Mouse (Mus musculus): ENCODE measurements around the gene Lfng. TPM values are rescaled to one million over a fixed set of nuclear protein-coding genes. Genes with fewer than 3 reads are reported as not detected.

Lfng gene
- total and polyA plus RNA-seq, 2 experiments, result 5.5 to 9.5 TPM

DNA sequence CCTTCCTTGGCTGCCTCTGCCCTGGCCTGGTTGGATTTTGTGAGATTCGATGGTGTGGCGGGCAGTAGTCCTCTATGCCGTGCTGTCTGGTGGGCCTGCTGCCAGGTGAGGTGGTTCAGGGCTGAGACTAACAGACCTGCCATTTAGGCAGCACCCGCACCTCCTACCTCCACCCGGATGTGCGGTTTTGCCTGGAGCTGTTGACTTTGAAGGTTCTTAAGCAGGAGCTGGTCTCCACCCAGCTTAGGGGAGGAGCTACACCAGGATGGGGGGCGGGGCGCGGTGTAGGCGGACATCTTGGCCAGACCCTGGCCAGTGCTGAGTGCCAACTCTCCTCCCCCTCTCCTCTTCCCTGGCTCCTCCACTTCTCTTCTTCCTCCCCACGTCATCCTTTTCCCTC lies 39.8 kb upstream of the Lfng start:
- 56% methylated on average over 11 of the region's 11 CpGs for WGBS
- Histone ChIP-seq H3K27me3 (ENCODE audit: control insufficient read depth, insufficient read depth, low read length) (no peaks in the 10 kb centered on the region), H3K4me1 (ENCODE audit: control insufficient read depth, insufficient read depth, low read length) (no peaks in the 10 kb centered on the region), H3K79me2 (ENCODE audit: control insufficient read depth, insufficient read depth, low read length) (no peaks in the 10 kb centered on the region), H3K27ac (replicated peaks; ENCODE audit: insufficient read depth, low read depth, low read length) (no peak overlapping the region), H3K9ac (ENCODE audit: low read depth, low read length) (no peak overlapping the region), H3K4me3 (ENCODE audit: insufficient read depth, low read depth, low read length) (no peak overlapping the region), H3K36me3 (ENCODE audit: control insufficient read depth, insufficient read depth, low read length) (no peaks in the 10 kb centered on the region)
- TF ChIP-seq CTCF (IDR thresholded peaks at IDR 0.05; ENCODE audit: low read depth, low read length) (no peak), POLR2A (IDR thresholded peaks at IDR 0.05; ENCODE audit: extremely low read depth, insufficient read depth, low read length) (no peak)
- DNase-seq (ENCODE audit: extremely low read depth, low read depth, low spot score), result peak; percentile 3

- TF ChIP-seq CTCF (IDR thresholded peaks at IDR 0.05; ENCODE audit: low read depth, low read length) (no peak), POLR2A (IDR thresholded peaks at IDR 0.05; ENCODE audit: extremely low read depth, insufficient read depth, low read length) (no peak)
- no peaks in the 10 kb centered on the region for H3K36me3 ChIP-seq (ENCODE audit: control insufficient read depth, insufficient read depth, low read length)
- no peak overlapping the region for H3K27ac ChIP-seq (replicated peaks; ENCODE audit: insufficient read depth, low read depth, low read length)
- no peak overlapping the region for H3K4me3 ChIP-seq (ENCODE audit: insufficient read depth, low read depth, low read length)
- H3K4me1 ChIP-seq (ENCODE audit: control insufficient read depth, insufficient read depth, low read length), result no peaks in the 10 kb centered on the region
- no peaks in the 10 kb centered on the region for H3K27me3 ChIP-seq (ENCODE audit: control insufficient read depth, insufficient read depth, low read length)
- 90% methylated on average over 5 of the region's 5 CpGs for WGBS
- H3K9ac ChIP-seq (ENCODE audit: low read depth, low read length), result no peak overlapping the region
- no peaks in the 10 kb centered on the region for H3K79me2 ChIP-seq (ENCODE audit: control insufficient read depth, insufficient read depth, low read length)
- no peak for DNase-seq (ENCODE audit: extremely low read depth, low read depth, low spot score)
Observed at GRCm38 (mm10) chr5:140567751-140568150, 39.4 kb upstream of the Lfng start.

DNA sequence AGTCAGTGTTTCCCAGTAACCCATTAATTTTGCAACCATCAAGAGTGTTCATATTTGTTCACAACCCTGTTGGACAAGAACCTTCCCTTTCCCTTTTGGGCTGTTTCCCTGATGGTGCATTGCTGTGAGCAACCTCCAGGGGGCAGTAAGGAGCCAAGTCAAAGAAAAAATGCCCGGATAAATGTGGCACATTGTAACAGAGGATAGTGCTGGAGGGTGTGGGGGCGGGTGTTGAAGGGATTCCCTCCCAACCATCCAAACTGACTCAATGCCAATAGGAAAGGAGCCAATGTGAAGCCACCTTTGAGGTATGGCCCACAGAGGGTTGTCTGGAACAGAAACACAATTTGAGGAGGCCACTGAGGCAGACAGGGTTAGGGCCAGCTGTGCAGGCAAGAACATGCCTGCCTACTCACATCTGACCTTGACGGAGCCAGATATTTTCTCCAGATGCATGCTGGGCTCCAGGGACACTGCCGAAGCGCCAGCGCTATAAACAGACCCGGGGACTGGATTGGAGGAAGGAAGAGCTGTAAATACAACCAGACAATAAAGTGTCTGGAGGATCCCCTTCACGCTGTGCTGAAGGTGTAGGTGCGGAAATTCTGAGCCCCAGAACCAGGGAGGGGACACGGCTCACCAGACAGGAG lies 38.7 kb upstream of the Lfng start:
- Histone ChIP-seq H3K27ac (replicated peaks; ENCODE audit: insufficient read depth, low read depth, low read length) (no peak overlapping the region), H3K27me3 (ENCODE audit: control insufficient read depth, insufficient read depth, low read length) (no peaks in the 10 kb centered on the region), H3K79me2 (ENCODE audit: control insufficient read depth, insufficient read depth, low read length) (no peaks in the 10 kb centered on the region), H3K4me1 (ENCODE audit: control insufficient read depth, insufficient read depth, low read length) (no peaks in the 10 kb centered on the region), H3K36me3 (ENCODE audit: control insufficient read depth, insufficient read depth, low read length) (no peaks in the 10 kb centered on the region), H3K9ac (ENCODE audit: low read depth, low read length) (no peak overlapping the region), H3K4me3 (ENCODE audit: insufficient read depth, low read depth, low read length) (no peak overlapping the region)
- DNase-seq (ENCODE audit: extremely low read depth, low read depth, low spot score), result peak; percentile 12
- 49% methylated on average over 10 of the region's 10 CpGs for WGBS
- TF ChIP-seq CTCF (IDR thresholded peaks at IDR 0.05; ENCODE audit: low read depth, low read length) (peak; percentile 72), POLR2A (IDR thresholded peaks at IDR 0.05; ENCODE audit: extremely low read depth, insufficient read depth, low read length) (no peak)

DNA sequence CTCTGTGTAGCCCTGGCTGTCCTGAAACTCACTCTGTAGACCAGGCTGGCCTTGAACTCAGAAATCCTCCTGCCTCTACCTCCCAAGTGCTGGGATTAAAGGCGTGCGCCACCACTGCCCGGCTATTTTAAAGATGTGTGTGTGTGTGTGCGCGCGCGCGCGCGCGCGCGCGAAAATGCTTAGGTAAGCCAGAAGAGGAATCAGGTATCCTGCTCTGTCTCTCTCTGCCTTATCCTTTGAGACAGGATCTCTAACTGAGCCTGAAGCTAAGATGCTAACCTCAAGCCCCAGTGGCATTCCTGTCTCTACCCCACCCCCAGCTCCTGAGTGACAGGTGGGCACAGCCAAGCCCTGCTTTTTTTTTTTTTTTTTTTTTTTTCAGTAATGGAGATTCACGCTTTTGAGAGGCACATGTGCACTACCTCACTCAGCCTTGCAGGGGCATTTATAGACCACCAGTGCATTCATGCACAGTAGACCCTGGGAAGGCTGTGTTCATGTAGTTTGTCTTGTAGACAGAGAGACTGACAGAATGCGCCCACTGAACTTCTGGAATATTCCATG lies 38.0 kb upstream of the Lfng start:
- TF ChIP-seq CTCF (IDR thresholded peaks at IDR 0.05; ENCODE audit: low read depth, low read length), result no peak
- no peak for TF ChIP-seq POLR2A (IDR thresholded peaks at IDR 0.05; ENCODE audit: extremely low read depth, insufficient read depth, low read length)
- Histone ChIP-seq H3K9ac (ENCODE audit: low read depth, low read length) (no peak overlapping the region), H3K4me3 (ENCODE audit: insufficient read depth, low read depth, low read length) (no peak overlapping the region), H3K36me3 (ENCODE audit: control insufficient read depth, insufficient read depth, low read length) (no peaks in the 10 kb centered on the region), H3K79me2 (ENCODE audit: control insufficient read depth, insufficient read depth, low read length) (no peaks in the 10 kb centered on the region), H3K4me1 (ENCODE audit: control insufficient read depth, insufficient read depth, low read length) (no peaks in the 10 kb centered on the region), H3K27me3 (ENCODE audit: control insufficient read depth, insufficient read depth, low read length) (no peaks in the 10 kb centered on the region), H3K27ac (replicated peaks; ENCODE audit: insufficient read depth, low read depth, low read length) (no peak overlapping the region)
- DNase-seq (ENCODE audit: extremely low read depth, low read depth, low spot score), result no peak
- WGBS, result 87% methylated on average over 16 of the region's 16 CpGs

DNA sequence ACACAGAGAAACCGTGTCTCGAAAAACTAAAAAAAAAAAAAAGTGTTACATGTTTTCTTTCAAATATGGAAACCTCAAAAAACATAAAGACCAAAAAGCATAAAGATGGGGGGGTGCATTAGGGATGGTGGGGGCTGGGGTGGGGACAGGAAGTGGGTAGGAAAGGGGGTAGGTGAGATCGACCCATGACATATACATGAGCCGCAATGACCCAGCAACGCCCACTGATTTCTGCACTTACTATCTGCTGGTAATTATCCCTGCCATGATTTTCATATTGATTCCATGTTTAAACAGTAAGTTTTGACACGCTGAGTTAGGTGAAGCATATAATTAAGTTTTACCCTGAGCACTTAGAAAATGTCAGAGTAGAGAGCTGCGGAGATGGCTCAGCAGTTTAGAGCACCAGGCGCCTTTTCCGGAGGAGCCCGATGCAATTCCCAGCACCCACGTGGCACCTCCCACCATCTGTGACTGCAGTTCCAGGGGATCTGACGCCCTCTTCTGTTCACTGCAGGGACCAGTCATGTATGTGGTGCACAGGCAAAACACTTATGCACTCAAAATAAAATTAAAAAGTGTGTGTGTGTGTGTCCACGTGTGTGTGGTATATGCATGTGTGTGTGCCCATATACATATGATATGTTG lies 36.8 kb upstream of the Lfng start:
- Histone ChIP-seq H3K4me3 (ENCODE audit: insufficient read depth, low read depth, low read length) (no peak overlapping the region), H3K4me1 (ENCODE audit: control insufficient read depth, insufficient read depth, low read length) (no peaks in the 10 kb centered on the region), H3K79me2 (ENCODE audit: control insufficient read depth, insufficient read depth, low read length) (no peaks in the 10 kb centered on the region), H3K27me3 (ENCODE audit: control insufficient read depth, insufficient read depth, low read length) (no peaks in the 10 kb centered on the region), H3K9ac (ENCODE audit: low read depth, low read length) (no peak overlapping the region), H3K27ac (replicated peaks; ENCODE audit: insufficient read depth, low read depth, low read length) (no peak overlapping the region), H3K36me3 (ENCODE audit: control insufficient read depth, insufficient read depth, low read length) (no peaks in the 10 kb centered on the region)
- TF ChIP-seq CTCF (IDR thresholded peaks at IDR 0.05; ENCODE audit: low read depth, low read length) (no peak), POLR2A (IDR thresholded peaks at IDR 0.05; ENCODE audit: extremely low read depth, insufficient read depth, low read length) (no peak)
- WGBS, result 91% methylated on average over 13 of the region's 13 CpGs
- DNase-seq (ENCODE audit: extremely low read depth, low read depth, low spot score), result no peak

DNA sequence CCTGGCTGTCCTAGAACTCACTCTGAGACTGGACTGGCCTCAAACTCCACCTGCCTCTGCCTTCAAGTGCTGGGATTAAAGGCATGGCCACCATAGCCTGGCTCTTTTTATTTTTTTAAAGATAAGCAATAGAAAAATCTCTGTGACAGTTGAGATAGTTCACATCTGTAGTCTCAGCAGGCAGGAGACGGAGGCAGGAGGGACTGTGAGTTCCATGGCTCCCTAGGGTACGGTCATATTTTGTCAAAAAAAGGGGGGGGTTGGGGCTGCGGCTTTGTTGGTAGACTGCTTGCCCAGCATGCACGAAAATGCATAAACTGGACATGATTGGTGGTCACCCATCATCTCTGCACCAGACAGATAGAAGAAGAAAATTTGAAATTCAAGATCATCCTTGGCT lies 35.9 kb upstream of the Lfng start:
- Histone ChIP-seq H3K4me3 (ENCODE audit: insufficient read depth, low read depth, low read length) (no peak overlapping the region), H3K27me3 (ENCODE audit: control insufficient read depth, insufficient read depth, low read length) (no peaks in the 10 kb centered on the region), H3K4me1 (ENCODE audit: control insufficient read depth, insufficient read depth, low read length) (no peaks in the 10 kb centered on the region; the same call in 1 of the 2 replicates), H3K36me3 (ENCODE audit: control insufficient read depth, insufficient read depth, low read length) (no peaks in the 10 kb centered on the region), H3K79me2 (ENCODE audit: control insufficient read depth, insufficient read depth, low read length) (no peaks in the 10 kb centered on the region), H3K27ac (replicated peaks; ENCODE audit: insufficient read depth, low read depth, low read length) (no peak overlapping the region), H3K9ac (ENCODE audit: low read depth, low read length) (no peak overlapping the region)
- DNase-seq (ENCODE audit: extremely low read depth, low read depth, low spot score), result no peak
- 85% methylated on average over 4 of the region's 4 CpGs for WGBS
- no peak for TF ChIP-seq POLR2A (IDR thresholded peaks at IDR 0.05; ENCODE audit: extremely low read depth, insufficient read depth, low read length)
- TF ChIP-seq CTCF (IDR thresholded peaks at IDR 0.05; ENCODE audit: low read depth, low read length), result no peak
